Mouse (Mus musculus) kidney, adult 18-20 months (tissue): ENCODE results near the gene Atp6v0d1.
A peak's percentile ranks its signal among the peaks of the same experiment; 100 is the strongest.

ENCODE experiments used
- DNase-seq: peaks from one replicate; pipeline ENCODE4 v3.0.0; 2021

The Atp6v0d1 gene

GRCm38 (mm10) chr8:105496439-105497180, 69.2 kb downstream of the Atp6v0d1 start, which contains the start of gene Zdhhc1:
TSS of gene Zdhhc1 (minus strand) at chr8:105496902.
- DNase-seq = peak; percentile 93

DNA sequence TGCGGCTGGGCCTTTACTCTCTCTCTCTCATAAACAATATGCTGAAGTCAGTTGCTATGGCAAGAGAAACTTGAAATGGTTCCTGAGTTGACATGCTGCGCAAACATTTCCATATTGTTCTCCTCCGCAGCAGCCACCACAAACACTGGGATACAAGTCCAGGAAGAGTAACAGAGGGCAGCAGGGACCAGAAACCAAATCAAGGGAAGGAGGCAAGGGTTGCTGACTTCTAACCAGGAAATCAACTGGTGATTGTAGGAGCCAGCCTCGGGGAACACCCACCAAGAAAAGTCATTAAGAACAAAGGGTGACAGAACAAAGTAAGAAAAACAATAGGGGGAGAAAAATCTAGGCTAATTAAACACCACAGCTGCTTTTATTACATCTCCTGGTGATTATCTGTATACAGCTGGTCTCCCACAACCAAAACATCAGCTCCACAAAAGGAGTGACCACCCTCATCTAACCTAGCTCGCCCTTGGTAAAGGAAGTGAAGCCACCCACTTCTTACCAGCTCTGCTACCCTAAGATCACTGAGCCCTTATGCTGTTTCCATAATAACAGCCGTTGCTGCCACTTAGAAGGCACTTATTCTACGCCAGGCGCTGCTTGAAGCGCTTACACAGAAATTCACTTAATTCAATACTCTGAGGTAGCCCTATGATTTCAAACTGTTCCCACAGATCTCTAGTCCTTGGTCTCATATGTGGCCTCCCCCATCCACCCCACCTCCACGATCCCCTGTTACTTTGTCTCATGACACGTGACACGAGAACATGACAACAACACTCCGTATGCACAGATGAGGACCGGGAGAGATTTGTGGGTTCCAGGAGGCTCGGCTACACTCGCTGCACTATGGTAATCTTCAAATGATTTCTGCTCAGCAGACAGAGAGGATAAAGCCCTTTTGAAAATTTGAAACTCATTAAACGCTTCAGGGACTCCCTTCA, 70.2 kb downstream of the Atp6v0d1 start:
- no peak for DNase-seq

GRCm38 (mm10) chr8:105494566-105494965, 71.3 kb downstream of the Atp6v0d1 start:
- DNase-seq = no peak

DNA sequence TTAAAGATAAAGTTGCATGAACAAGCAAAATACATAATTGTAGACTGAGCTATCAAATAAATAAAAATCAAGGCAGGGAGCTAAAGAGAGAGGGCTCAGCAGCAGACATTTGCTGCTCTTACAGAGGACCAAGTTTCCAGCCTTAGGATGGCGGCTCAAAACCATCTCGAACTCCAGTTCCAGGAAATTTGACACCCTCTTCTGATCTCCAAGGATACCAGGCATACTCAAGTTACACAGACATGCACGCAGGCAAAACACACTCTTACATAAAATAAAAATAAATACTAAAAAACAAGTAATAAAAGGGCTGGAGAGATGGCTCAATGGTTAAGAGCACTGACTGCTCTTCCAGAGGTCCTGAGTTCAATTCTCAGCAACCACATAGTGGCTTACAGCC, 72.4 kb downstream of the Atp6v0d1 start:
- no peak for DNase-seq

- no peak for DNase-seq
Observed at GRCm38 (mm10) chr8:105489281-105489680, 76.6 kb downstream of the Atp6v0d1 start.

DNA sequence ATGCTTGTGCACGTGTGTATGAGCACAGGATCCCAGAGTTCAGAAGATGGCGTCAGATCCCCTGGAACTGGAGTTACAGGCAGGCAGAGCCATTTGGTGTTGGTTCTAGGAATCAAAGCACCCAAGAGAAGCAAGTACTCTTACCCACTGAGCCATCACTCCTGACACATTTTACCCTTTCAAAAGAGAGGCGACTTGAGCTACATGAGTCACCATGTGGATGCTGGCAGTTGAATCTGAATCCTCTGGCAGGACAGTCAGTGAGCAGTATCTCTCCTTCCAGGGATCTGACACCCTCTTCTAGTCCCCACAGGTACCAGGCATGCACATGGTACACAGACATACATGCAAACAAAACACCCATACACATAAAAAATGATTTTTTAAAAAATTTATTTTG, 77.8 kb downstream of the Atp6v0d1 start:
- DNase-seq = no peak

- DNase-seq = peak; percentile 80
Observed at GRCm38 (mm10) chr8:105484392-105484791, 81.5 kb downstream of the Atp6v0d1 start.

DNA sequence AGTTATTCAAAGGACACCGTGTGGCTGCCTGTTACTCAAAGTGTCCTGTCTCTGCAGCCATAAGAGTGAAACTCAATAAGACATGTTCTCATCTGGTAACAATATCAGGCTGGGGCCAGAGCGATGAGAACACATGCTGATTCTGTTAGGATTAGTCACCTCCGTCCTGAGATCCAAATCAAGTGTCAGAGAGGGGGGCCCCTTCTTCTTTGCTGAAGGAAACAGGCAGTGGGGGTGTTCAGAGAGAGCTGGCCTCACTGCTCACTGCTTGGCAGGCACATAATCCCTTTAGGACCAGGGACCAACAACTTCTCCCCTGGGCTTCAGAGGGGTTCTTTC, 81.8 kb downstream of the Atp6v0d1 start:
- DNase-seq = no peak

DNA sequence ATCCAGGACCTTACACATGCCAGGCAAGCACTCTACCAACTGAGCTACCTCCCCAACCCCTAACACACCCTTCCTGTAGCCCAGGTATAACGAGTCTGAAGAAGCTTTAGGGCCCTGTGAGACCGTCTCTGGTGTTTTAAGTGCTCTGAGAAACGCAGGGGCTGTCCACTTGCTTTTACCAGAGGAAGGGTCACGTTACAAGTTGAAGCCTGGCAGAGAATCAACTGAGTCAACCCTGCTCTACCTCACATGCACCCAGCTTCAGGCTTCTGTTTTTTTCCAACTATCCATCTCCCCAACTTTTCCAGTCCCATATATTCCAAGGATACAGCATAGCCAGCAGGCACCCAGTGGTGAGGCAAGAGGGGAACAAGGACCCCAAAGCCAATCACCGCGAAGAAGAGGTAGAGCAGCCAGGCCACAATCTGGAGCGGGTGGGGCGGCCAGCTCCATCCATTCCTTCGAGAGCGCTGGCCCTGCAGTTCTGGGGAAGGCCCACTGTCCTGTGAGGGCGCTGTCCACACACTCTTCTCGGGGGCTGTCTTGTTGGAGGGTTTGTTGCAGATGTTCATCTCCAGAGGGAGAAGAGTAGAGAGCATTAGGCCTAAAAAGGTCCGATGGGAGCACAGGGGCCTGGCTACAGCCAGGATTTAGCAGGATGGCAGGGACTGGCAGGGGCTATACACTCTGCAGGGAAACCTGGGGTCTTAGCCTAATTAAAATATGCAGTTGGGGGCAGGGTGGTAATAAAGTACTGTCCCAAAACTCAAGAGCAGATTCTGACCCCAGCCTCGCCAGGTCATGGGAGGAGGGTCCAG, 82.4 kb downstream of the Atp6v0d1 start:
- DNase-seq = no peak

DNA sequence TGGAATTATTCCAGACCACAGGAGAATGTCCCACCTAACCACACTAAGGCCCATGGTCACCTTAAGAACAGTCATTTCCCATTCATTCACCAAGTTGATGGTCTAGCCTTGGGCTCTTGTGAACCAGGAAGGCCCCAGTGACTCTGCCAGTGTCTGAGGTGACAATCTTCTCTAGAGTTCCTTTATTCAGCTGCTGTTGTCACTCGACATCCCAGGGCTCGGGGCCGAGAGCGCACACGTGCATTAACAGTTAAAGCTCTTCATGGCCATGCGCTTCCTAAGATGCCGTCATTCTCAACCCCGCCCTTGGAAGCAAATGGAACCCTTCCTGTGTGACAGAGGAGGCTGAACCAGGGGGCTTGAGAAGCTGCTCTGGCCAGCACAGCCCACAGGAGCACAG, 83.7 kb downstream of the Atp6v0d1 start:
- no peak for DNase-seq

GRCm38 (mm10) chr8:105481453-105481852, 84.4 kb downstream of the Atp6v0d1 start:
- DNase-seq = no peak

- DNase-seq = no peak
Observed at GRCm38 (mm10) chr8:105481013-105481412, 84.8 kb downstream of the Atp6v0d1 start.

DNA sequence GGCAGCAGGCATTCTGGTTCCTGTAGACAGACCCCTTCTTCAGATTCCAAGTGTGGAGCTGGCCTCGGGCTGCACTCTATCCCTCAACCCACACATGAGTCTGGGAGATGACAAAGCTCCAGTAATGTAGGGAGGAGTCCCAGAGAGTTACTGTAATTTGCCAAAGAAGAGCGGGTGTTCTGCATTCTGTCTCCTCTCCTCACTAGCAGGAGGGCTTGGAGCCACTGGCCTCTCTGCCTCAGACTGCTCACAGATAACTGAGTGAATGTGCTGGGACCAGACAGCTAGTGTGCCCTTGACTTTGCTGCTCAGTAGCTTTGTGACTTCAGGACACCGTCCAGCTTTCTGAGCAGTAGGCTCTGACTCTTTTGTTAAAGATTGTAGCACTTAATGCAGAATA, 88.1 kb downstream of the Atp6v0d1 start:
- DNase-seq = no peak

- DNase-seq = peak; percentile 66
Observed at GRCm38 (mm10) chr8:105476628-105477413, 89.0 kb downstream of the Atp6v0d1 start.

DNA sequence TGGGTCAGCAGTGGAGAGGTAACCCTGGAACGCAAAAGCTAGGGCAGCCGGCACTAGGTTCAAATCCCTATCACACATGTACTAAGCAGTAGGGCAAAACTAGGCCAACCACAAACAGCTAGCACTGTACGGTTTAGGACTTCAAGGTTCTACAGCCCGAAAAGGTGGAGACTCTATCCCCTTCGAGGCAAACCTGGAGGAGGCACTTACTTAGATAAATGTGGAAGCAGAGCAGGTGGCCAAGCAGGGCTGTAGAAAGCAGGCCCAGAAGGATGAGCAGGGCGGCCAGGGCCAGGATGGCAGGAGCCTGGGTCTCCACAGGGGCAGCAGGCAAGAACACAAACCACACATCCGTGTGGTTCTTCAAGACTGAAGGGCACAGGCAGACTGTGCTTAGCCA, 89.7 kb downstream of the Atp6v0d1 start:
- DNase-seq = no peak

GRCm38 (mm10) chr8:105475742-105476141, 90.1 kb downstream of the Atp6v0d1 start:
- DNase-seq = no peak

GRCm38 (mm10) chr8:105475254-105475653, 90.6 kb downstream of the Atp6v0d1 start:
- DNase-seq = no peak

- DNase-seq = no peak
Observed at GRCm38 (mm10) chr8:105474680-105475079, 91.2 kb downstream of the Atp6v0d1 start.
